Mouse (Mus musculus) C2C12 (cell line): ENCODE results near the gene Edn2.

Experiments used
- CTCF ChIP-seq: IDR thresholded peaks from one replicate; pipeline ENCODE4 v1.5.1; 2011; ENCODE audit not compliant: control insufficient read depth, insufficient read depth, insufficient read length
- MAX ChIP-seq: IDR thresholded peaks from one replicate; pipeline ENCODE4 v1.6.1; 2011; ENCODE audit warnings: mild to moderate bottlenecking, control low read depth
- USF1 ChIP-seq: IDR thresholded peaks from one replicate; pipeline ENCODE4 v1.6.1; 2011; ENCODE audit warnings: low read depth, mild to moderate bottlenecking, control low read depth, moderate library complexity

DNA sequence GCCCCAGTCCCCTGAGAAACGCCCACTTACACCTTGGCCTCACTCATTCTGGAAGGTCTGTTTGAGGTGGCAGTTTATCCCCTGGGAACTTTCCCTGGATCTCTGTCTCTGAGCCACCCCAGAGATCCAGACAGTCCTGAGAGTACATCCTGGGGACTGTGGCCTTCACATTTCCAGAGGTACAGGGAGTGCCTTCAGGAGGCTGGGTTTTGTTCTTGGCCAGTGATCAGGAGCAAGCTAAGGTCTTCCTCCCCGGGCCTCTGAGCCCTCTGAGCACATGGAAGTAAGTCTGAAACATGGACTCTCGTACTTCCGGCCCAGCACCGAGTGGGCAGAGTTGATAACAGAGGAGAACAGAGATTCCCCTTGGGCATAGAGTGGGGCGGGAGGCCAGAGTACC, 36.4 kb upstream of the Edn2 start:
- TF ChIP-seq CTCF, result no peak
- no peak for TF ChIP-seq USF1
- TF ChIP-seq MAX, result no peak
